Mouse (Mus musculus) forebrain, postnatal 0 days (tissue): Measurements from ENCODE around the gene Gm7030. TPM values are rescaled to one million over a fixed set of nuclear protein-coding genes. Genes with fewer than 3 reads are reported as not detected.
A peak's percentile ranks its signal among the peaks of the same experiment; 100 is the strongest.
"Not testable (repeated sequence)": the region's sequence is repeated elsewhere in the genome, so short reads cannot be mapped to it uniquely, and the experiment has no call there.

ENCODE experiments used
- ATAC-seq: fragments of 200-750 bp; cut with Nextera tagmentation; 2 replicates; pipeline ENCODE4 v1.8.0; 2017; ENCODE audit warnings: mild to moderate bottlenecking, moderate library complexity
- DNase-seq: peaks from one replicate; pipeline ENCODE4 v3.0.0-alpha.2; 2015
- H3K27ac ChIP-seq: fragments of 300-500 bp; sonication (generic); 2 replicates; pipeline ENCODE4 v1.5.1; 2014; ENCODE audit warnings: low read depth, mild to moderate bottlenecking, antibody characterized with exemption, low read length, moderate library complexity, mixed read lengths
- H3K27me3 ChIP-seq: fragments of 300-500 bp; sonication (generic); 2 replicates; pipeline ENCODE4 v1.6.1; 2014; ENCODE audit warnings: mild to moderate bottlenecking, low read length, mixed read lengths; ENCODE audit not compliant: insufficient read depth
- H3K36me3 ChIP-seq: fragments of 300-500 bp; sonication (generic); 2 replicates; pipeline ENCODE4 v1.6.1; 2014; ENCODE audit warnings: mild to moderate bottlenecking, moderate library complexity; ENCODE audit not compliant: insufficient read depth
- H3K4me1 ChIP-seq: fragments of 300-500 bp; sonication (generic); 2 replicates; pipeline ENCODE4 v1.6.1; 2014; ENCODE audit warnings: antibody characterized with exemption; ENCODE audit not compliant: insufficient read depth
- H3K4me2 ChIP-seq: fragments of 300-500 bp; sonication (generic); 2 replicates; pipeline ENCODE4 v1.6.1; 2014; ENCODE audit warnings: low read depth, mild to moderate bottlenecking, moderate library complexity
- H3K4me3 ChIP-seq: fragments of 300-500 bp; sonication (generic); 2 replicates; pipeline ENCODE4 v1.5.1; 2014; ENCODE audit warnings: low read depth, low read length, mixed read lengths
- H3K9ac ChIP-seq: fragments of 300-500 bp; sonication (generic); 2 replicates; pipeline ENCODE4 v1.6.1; 2014; ENCODE audit warnings: mild to moderate bottlenecking
- H3K9me3 ChIP-seq: fragments of 300-500 bp; sonication (generic); 2 replicates; pipeline ENCODE4 v1.6.1; 2016; ENCODE audit warnings: low read length
- CTCF ChIP-seq: sonication (generic); IDR thresholded peaks from 2 replicates; pipeline ENCODE4 v1.5.1; 2016; ENCODE audit warnings: antibody characterized with exemption, control low read depth, low read depth
- WGBS: fragments of 180-500 bp; shearing (Covaris S2); extraction: QIAGEN DNeasy Blood & Tissue Kit; methylation state at CpG from one replicate; pipeline ENCODE4 v1.1.7; 2014; 5-methylcytosine and 5-hydroxymethylcytosine counted together
- polyA plus RNA-seq: library from polyadenylated mRNA; unstranded; fragments of >200 nt; fragmentation: Nextera tagmentation; extraction: Ambion mirVana; gene quantifications from 2 replicates; pipeline ENCODE4 v1.2.1, GENCODE M21; 2015
- total RNA-seq: library from RNA; depleted of rRNA; stranded (reverse); fragments of >200 nt; gene quantifications from 2 replicates; pipeline ENCODE4 v1.2.3, GENCODE M21; 2014

The Gm7030 gene
- total and polyA plus RNA-seq, 2 experiments from 2014 or later: not detected

DNA sequence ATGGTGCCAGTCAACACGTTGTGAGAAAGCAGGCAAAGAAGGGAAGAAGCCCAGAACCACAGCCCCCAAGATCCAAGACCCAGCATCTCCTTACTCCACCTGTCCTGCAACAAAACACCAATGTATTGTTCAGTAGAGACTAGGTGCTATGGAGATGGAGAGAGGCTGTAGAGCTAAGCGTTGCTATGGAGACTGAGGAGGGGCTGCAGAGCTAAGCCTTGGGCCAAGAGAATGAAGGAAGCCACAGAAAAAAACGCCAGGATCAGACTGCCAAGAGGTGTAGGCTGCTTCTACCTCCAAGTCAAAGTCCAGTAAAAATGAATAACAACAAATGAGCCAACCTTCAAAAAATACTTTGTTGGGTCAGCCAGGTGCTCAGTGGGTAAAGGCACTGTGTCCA is 12.7 kb downstream of the Gm7030 start:
- WGBS: 16% methylated on average over 3 of the region's 3 CpGs
- not testable (repeated sequence) for H3K9me3 ChIP-seq, H3K4me3 ChIP-seq, H3K36me3 ChIP-seq, H3K4me2 ChIP-seq, H3K27me3 ChIP-seq, DNase-seq, ATAC-seq, H3K4me1 ChIP-seq, H3K9ac ChIP-seq, H3K27ac ChIP-seq

DNA sequence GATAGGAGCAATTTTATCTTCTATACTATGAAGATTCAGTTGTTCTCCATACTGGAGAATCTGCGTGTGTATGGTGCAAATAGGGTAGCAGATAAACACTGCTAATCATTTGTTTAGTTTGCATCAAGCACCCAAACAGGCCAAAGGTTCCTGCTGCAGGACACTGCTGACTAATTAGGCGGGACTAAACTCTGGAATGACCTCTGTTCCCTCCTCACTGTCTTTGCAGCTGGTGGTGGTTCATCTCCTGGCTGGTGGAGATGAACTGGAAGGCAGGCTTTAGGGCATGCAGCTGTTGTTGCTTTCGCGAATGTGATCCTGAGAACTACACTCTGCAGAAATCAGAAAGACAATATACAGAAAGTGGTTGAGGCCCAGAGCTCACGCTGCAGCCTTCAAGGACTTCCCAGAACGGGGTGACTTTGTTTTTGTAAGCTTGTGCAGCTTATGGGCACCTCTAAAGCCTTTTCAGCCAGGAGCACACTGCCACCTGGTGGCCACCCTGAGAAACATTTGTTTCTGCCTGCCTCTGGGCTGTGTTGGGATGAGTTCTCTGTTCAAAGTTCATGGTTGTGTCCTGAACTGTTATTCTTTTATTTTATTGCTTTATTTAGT is 15.1 kb downstream of the Gm7030 start:
- 20% methylated on average over 6 of the region's 6 CpGs for WGBS
- H3K9ac ChIP-seq, H3K4me3 ChIP-seq, H3K9me3 ChIP-seq, H3K36me3 ChIP-seq, H3K4me2 ChIP-seq, H3K27me3 ChIP-seq, H3K27ac ChIP-seq, H3K4me1 ChIP-seq: not testable (repeated sequence)
- peak; percentile 69 for TF ChIP-seq CTCF
- DNase-seq (peak; percentile 64), ATAC-seq (peak; percentile 48; the same call in 1 of the 2 replicates)

GRCm38 (mm10) chr17:36111510-36111868 is 17.7 kb downstream of the Gm7030 start:
- ATAC-seq (peak; percentile 75), DNase-seq (peak; percentile 65)
- H3K9me3 ChIP-seq, H3K27me3 ChIP-seq, H3K27ac ChIP-seq, H3K4me1 ChIP-seq, H3K36me3 ChIP-seq: not testable (repeated sequence)
- Histone ChIP-seq H3K9ac (0 out of 2 replicates have a peak overlapping the region, but pooled peaks have one; percentile 37), H3K4me3 (peak overlapping the region; percentile 34), H3K4me2 (peak overlapping the region; percentile 85)
- WGBS: 6% methylated on average over 10 of the region's 10 CpGs

- not testable (repeated sequence) for H3K4me1 ChIP-seq
Observed at GRCm38 (mm10) chr17:36110641-36111509, 18.4 kb downstream of the Gm7030 start.

DNA sequence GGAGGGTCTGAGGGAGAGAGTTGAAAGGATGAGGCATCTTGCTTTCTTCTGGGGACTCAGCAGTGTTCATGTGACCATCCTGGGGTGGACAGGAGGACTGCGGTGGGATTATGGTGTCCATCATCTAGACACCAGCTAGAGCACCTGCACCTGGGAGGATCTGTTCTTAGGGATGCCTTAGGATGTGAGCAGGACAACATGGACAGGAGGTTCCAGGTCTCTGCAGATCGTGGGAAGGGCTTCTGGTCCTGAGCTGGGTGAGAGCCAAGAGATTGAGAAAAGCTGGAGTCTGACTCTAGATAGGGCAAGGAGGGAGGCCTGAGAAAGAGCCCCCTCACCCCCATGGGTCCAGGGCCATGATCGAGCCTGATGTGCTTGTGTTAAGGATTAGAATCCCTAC is 19.1 kb downstream of the Gm7030 start:
- H3K4me3 ChIP-seq, DNase-seq: not testable (repeated sequence)

More at GRCm38 (mm10) chr17:36110641-36111509, 18.4 kb downstream of the Gm7030 start:
- Histone ChIP-seq H3K4me3 (peak overlapping the region; percentile 34), H3K4me2 (peak overlapping the region; percentile 85), H3K9ac (0 out of 2 replicates have a peak overlapping the region, but pooled peaks have one; percentile 37)
- ATAC-seq: peak; percentile 86
- TF ChIP-seq CTCF: peak; percentile 58
- not testable (repeated sequence) for H3K36me3 ChIP-seq, H3K27me3 ChIP-seq, H3K27ac ChIP-seq, H3K9me3 ChIP-seq
- DNase-seq: peak; percentile 29
- WGBS: 2% methylated on average over 57 of the region's 57 CpGs

DNA sequence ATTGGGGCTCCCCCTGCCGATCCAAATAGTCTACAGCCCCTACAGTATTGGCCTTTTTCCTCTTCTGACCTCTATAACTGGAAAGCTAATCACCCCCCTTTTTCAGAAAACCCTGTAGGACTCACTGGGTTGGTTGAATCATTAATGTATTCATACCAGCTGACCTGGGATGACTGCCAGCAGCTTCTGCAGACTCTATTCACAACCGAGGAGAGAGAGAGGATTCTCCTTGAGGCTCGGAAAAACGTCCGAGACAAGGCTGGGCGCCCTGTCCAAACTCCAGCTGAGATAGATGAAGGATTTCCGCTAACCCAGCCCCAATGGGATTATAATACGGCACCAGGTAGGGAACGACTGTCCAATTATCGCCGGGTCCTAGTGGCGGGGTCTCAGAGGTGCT is 27.1 kb downstream of the Gm7030 start:
- not testable (repeated sequence) for H3K4me1 ChIP-seq, H3K4me3 ChIP-seq, H3K9me3 ChIP-seq, H3K9ac ChIP-seq, H3K27ac ChIP-seq, DNase-seq, H3K27me3 ChIP-seq, H3K4me2 ChIP-seq, H3K36me3 ChIP-seq, ATAC-seq
- WGBS: 73% methylated on average over 11 of the region's 12 CpGs

More for the DNA sequence above, 19.1 kb downstream of the Gm7030 start:
- H3K4me1 ChIP-seq, H3K36me3 ChIP-seq, H3K27me3 ChIP-seq, H3K9me3 ChIP-seq, H3K9ac ChIP-seq, ATAC-seq, H3K27ac ChIP-seq, H3K4me2 ChIP-seq: not testable (repeated sequence)
- 50% methylated on average over 3 of the region's 3 CpGs for WGBS

DNA sequence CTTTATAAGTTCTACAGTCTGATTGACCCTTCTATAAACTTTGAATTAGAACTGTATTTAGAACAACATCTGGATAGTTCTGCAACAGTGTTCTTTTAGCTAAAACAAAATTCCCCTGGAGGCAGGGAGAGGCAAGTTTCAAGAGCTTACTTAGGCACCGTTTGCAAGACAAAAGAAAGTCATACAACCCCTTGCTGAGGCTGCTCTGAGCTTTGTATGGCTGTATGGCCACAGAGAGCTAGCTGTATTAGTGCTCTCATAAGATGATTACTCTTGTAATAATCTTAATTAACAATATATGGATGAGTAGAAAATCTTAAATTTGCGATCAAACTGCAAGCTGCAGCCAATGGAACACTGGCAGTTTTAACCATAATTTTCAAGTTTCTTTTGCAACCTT is 29.6 kb downstream of the Gm7030 start:
- H3K36me3 ChIP-seq, H3K27me3 ChIP-seq, H3K9me3 ChIP-seq, H3K4me2 ChIP-seq, H3K27ac ChIP-seq, DNase-seq, ATAC-seq, H3K9ac ChIP-seq, H3K4me1 ChIP-seq, H3K4me3 ChIP-seq: not testable (repeated sequence)
- WGBS: 34% methylated on average over 2 of the region's 2 CpGs
